Mouse (Mus musculus): ENCODE data around the gene Swsap1.

The Swsap1 gene

GRCm38 (mm10) chr9:21955570-21956281, at the start of gene Swsap1:
Gene Swsap1, plus strand, starts transcription at chr9:21955755.
- in situ Hi-C loops (cut with MboI; ENCODE audit: low sequenced_read_pairs), result no loop called here

- in situ Hi-C loops (cut with MboI; ENCODE audit: low sequenced_read_pairs), result no loop called here
Observed at GRCm38 (mm10) chr9:21908216-21908615, 47.3 kb upstream of the Swsap1 start.

GRCm38 (mm10) chr9:21909474-21910223, 45.9 kb upstream of the Swsap1 start:
- in situ Hi-C loops (cut with MboI; ENCODE audit: low sequenced_read_pairs), result no loop called here

DNA sequence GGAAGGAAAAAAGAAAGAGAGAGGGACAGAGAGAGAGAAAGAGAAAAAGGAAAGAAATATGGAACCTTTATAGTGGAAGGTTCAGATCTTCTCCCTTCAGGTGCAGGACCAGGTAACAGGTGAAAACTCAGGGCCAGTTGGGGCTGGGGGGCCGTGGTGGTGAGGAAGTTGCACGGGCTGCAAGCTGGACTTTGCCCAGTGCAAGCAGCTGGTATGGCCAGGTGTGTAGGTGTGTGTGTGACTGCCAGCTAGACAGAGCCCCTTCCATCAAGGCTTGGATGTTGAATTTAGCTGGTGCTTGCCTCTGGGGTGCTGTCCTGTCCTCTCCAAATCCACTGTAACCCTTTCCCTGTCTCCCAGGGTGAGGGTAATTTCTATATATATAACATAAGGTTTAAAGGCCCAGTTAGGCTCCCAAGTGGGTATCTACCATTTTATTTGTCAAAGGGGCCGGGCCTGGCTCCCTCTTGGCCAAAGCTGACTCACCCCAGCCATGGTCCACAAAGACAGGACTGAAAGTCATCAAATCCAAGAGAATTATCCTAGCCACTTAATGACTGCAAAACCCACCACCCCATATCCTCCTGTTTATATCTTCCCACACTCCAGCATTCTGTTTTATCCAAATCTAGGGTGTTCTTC, 38.6 kb upstream of the Swsap1 start:
- in situ Hi-C loops (cut with MboI; ENCODE audit: low sequenced_read_pairs), result no loop called here

DNA sequence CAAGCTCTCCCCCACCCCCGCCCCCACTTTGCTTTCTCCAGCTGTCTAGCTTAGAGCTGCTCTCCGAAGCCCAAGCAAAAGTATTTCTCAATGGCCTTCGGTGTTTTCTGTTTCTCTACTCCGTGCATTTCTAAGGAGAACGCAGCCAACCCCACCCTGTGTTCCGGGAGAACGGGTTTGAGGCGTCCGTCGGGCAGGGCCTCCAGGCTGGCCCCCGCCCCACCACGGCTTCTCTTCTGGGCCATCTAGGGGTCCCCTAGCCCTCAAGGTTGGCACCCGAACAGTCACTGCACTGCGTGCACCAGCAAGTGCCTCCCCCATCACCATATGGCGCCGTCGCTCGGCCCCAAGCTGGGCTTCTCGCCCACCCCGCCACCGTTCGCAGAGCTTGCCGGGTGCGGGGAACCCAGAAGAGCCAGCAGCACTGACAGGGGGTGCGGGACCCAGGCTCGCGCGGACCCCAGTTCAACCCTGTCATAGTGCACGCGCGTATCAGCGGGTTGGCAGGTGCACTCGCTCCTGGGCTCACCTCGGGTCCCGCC, 38.0 kb upstream of the Swsap1 start:
- in situ Hi-C loops (cut with MboI; ENCODE audit: low sequenced_read_pairs), result no loop called here

DNA sequence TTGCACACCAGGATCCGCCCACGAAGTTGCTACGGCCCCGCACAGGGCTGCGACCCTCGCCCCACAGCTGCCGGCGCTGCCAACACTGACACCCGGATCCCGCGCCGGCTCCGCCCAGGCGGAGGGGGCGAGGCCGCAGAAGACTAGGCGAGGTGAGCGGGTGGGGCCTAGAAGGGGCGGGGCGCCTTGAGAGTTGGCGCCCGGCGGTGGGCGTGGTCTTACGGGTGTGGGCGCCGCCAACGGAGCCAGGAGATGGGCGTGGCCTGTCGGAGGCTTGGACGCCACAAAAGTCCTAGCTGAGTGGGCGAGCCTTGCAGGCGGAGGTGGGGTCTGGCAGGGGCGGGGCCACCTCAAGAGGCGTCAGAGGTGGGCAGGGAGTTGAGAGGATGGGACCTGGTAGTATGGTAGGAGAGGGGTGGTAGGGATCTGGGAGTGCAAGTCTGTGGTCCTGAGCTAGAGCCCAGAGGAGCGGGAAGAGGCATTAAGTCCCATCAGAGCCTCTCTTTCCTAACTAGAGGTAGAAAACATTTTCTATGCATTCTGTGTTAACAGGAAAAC, 37.4 kb upstream of the Swsap1 start, which contains the start of gene Rab3d:
TSS of gene Rab3d (minus strand) at position 158 of the 558 bp plus-strand sequence.
- in situ Hi-C loops (cut with MboI; ENCODE audit: low sequenced_read_pairs), result no loop called here

DNA sequence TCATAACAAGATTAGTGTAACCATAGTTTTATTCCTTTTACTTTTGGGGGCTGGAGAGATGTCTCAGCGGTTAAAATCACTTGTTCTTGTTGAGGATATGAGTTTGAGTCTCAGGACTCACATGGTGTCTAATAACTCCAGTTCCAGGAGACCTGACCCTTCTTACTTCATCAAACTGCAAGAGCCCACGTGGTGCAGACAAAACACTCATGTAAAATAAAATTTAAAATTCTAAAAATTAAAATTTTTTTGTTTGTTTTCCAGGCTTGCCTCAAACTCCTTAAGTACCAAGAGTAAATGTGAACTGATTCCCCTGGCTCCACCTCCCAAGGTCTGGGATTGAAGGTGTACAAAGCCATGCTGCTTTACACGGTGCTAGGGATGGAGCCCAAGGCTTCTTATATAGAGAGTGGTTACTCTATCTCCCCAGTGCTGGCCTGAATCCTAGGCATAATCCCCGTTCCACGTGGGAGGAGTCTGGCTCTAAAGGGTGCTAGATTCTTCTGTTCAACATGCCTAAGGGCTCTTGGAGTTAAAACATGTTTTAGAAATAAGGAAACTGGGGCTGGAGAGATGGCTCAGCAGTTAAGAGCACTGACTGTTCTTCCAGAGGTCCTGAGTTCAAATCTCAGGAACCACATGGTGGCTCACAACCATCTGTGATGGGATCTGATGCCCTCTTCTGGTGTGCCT, 36.7 kb upstream of the Swsap1 start:
- in situ Hi-C loops (cut with MboI; ENCODE audit: low sequenced_read_pairs), result no loop called here

GRCm38 (mm10) chr9:21923036-21923435, 32.5 kb upstream of the Swsap1 start:
- in situ Hi-C loops (cut with MboI; ENCODE audit: low sequenced_read_pairs), result no loop called here

GRCm38 (mm10) chr9:21923490-21924098, 32.0 kb upstream of the Swsap1 start:
- in situ Hi-C loops (cut with MboI; ENCODE audit: low sequenced_read_pairs), result no loop called here

GRCm38 (mm10) chr9:21924099-21924493, 31.5 kb upstream of the Swsap1 start:
- in situ Hi-C loops (cut with MboI; ENCODE audit: low sequenced_read_pairs), result no loop called here

DNA sequence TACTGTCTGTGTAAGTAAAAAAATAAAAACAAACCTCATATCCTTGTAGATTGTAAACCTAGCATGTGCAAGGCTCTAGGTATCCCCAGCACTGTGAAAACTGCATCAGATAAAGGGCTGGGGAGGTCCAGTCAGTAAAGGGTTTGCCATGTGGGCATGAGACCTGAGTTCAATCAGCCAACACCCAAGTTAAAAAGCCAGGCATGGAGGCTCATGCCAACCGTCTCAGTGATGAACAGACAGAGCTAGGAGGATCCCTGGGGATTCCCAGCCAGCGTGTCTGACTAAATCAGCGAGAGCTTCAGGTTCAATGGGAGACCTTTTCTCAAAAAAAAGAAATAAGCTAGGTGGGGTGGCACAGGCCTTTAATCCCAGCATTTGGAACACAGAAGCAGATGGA, 30.5 kb upstream of the Swsap1 start:
- in situ Hi-C loops (cut with MboI; ENCODE audit: low sequenced_read_pairs), result no loop called here

GRCm38 (mm10) chr9:21925506-21925905, 30.0 kb upstream of the Swsap1 start:
- in situ Hi-C loops (cut with MboI; ENCODE audit: low sequenced_read_pairs), result no loop called here

DNA sequence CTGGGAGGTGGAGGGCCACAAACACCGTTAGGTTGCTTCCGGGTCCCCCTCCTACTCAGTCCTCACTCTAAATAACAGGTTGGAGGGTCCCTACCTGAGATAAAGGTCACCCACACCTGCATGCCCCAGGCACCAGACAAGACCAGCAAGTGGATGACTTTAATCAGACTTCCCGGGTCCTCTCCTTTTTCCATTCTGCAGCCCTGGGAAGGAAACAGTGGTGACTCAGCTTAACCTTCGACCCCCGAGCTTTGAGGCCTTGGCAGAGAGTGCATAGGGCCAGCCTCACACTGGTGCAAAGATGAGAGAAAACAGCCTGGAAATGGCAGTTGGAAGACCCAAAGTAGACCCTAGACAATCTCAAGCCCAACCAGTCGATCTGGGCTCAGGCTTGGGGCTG, 29.4 kb upstream of the Swsap1 start:
- in situ Hi-C loops (cut with MboI; ENCODE audit: low sequenced_read_pairs), result no loop called here

GRCm38 (mm10) chr9:21926784-21927183, 28.8 kb upstream of the Swsap1 start:
- in situ Hi-C loops (cut with MboI; ENCODE audit: low sequenced_read_pairs), result no loop called here

GRCm38 (mm10) chr9:21927208-21927753, 28.3 kb upstream of the Swsap1 start, which contains the start of the genes Ccdc159 and Tmem205:
Gene Ccdc159, plus strand, starts transcription at chr9:21927471.
Gene Tmem205, minus strand, starts transcription at chr9:21927556.
- in situ Hi-C loops (cut with MboI; ENCODE audit: low sequenced_read_pairs), result no loop called here

GRCm38 (mm10) chr9:21929208-21929607, 26.3 kb upstream of the Swsap1 start:
- in situ Hi-C loops (cut with MboI; ENCODE audit: low sequenced_read_pairs), result no loop called here

DNA sequence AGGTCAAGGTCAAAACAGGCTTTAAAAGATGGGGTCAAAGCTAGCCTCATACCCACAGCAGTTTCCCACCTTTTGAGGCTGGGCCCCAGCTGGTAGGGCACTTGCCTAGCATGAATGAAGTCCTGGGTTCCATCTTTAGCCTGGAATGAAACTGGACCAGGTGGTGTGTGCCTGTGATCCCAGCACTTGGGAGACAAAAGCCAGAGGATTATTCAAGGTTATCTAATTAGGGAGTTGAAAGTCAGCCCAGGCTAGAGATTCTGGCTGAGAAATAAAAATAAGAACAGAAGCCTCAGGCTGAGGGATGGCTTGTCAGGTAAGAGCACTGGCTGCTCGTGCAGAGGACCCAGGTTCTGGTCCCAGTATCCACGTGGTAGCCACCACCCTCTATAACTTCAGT, 23.5 kb upstream of the Swsap1 start:
- in situ Hi-C loops (cut with MboI; ENCODE audit: low sequenced_read_pairs), result no loop called here

DNA sequence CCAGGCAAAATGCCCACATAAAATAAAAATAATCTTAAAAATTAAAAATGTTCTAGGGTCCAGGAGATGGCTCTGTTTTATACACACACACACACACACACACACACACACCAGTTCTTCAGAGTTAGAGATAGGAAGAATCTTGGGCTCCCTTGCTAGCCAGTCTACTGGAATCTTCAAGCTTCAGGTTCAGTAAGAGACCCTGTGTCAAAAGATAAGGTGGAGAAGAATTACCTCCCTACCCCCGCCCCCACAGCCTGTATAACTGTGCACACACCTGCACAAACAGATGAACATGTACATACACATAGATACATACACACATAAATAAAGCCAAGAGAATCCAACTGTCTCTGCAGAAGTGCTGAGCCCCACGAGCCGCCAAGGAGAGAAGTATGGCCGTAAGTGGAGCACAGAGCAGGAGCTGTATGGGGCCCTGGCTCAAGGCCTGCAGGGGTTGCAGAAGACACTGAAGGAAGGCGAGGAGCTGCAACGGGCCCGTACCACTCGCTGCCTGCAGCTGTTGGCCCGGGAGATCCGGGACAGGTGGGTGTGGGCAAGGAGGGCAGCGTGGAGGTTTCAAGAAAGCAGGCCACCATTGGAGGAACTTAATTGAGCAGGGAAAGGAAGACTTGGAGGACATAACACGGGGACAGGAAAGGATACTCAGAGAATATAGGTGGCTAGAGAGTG, 23.0 kb upstream of the Swsap1 start:
- in situ Hi-C loops (cut with MboI; ENCODE audit: low sequenced_read_pairs), result no loop called here

DNA sequence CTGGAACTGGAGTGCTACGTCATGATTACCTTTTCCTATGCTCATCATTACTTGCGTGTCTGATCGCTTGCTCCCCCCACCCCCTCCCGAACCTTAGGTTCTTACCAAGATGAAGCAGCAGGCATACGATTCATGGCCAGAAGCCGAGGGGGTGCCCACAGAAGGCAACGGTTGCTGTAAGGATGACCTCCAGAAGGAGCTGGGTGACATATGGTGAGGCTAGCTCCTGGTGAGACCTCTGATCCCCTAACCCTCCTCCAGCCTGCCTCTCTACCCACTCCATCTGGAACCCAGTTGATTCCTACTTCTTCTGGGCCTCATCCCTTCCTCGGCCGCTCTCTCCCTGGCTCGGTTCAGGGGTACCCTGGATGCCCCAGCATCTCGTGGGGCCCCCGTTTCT, 21.5 kb upstream of the Swsap1 start:
- in situ Hi-C loops (cut with MboI; ENCODE audit: low sequenced_read_pairs), result no loop called here

Measured in CH12F3 (cell line).